Mouse (Mus musculus) limb, embryonic 14.5 days (tissue): ENCODE data around the gene Bcap31. TPM values are rescaled to one million over a fixed set of nuclear protein-coding genes. Genes with fewer than 3 reads are reported as not detected.

Experiments used
- ATAC-seq: fragments of 200-750 bp; cut with Nextera tagmentation; 2 replicates; pipeline ENCODE4 v1.8.0; 2017; ENCODE audit warnings: low read depth, moderate number of reproducible peaks, moderate TSS enrichment; ENCODE audit not compliant: low FRiP score
- DNase-seq: peaks from one replicate; pipeline ENCODE4 v3.0.0-alpha.2; 2015; ENCODE audit warnings: low spot score
- H3K27ac ChIP-seq: fragments of 300-500 bp; sonication (generic); replicated peaks from 2 replicates; pipeline ENCODE4 v1.5.1; 2014; ENCODE audit warnings: low read depth, mild to moderate bottlenecking, low read length, moderate library complexity, mixed read lengths
- H3K27me3 ChIP-seq: fragments of 300-500 bp; sonication (generic); 2 replicates; pipeline ENCODE4 v1.6.1; 2014; ENCODE audit warnings: low read length, mixed read lengths; ENCODE audit not compliant: control insufficient read depth, insufficient read depth
- H3K36me3 ChIP-seq: fragments of 300-500 bp; sonication (generic); 2 replicates; pipeline ENCODE4 v1.6.1; 2014; ENCODE audit warnings: mild to moderate bottlenecking, low read length, moderate library complexity, mixed read lengths; ENCODE audit not compliant: control insufficient read depth, insufficient read depth
- H3K4me1 ChIP-seq: fragments of 300-500 bp; sonication (generic); 2 replicates; pipeline ENCODE4 v1.6.1; 2014; ENCODE audit warnings: antibody characterized with exemption, low read length, mixed read lengths; ENCODE audit not compliant: control insufficient read depth, insufficient read depth
- H3K4me2 ChIP-seq: fragments of 300-500 bp; sonication (generic); replicated peaks from 2 replicates; pipeline ENCODE4 v1.6.1; 2014; ENCODE audit warnings: low read depth, mild to moderate bottlenecking, low read length, moderate library complexity; ENCODE audit not compliant: severe bottlenecking
- H3K4me3 ChIP-seq: fragments of 300-500 bp; sonication (generic); replicated peaks from 2 replicates; pipeline ENCODE4 v1.5.1; 2014; ENCODE audit warnings: low read length
- H3K9ac ChIP-seq: fragments of 300-500 bp; sonication (generic); 2 replicates; pipeline ENCODE4 v1.6.1; 2014; ENCODE audit warnings: mild to moderate bottlenecking, low read depth, low read length, moderate library complexity; ENCODE audit not compliant: severe bottlenecking
- H3K9me3 ChIP-seq: fragments of 300-500 bp; sonication (generic); 2 replicates; pipeline ENCODE4 v1.6.1; 2016; ENCODE audit warnings: low read length; ENCODE audit not compliant: control insufficient read depth
- POLR2A ChIP-seq: fragments of 200-500 bp; IDR thresholded peaks from 2 replicates; pipeline ENCODE4 v1.8.0; 2012; ENCODE audit warnings: inconsistent platforms, mild to moderate bottlenecking, moderate library complexity, borderline replicate concordance; ENCODE audit not compliant: insufficient read depth, insufficient read length; ENCODE audit errors: extremely low read depth
- WGBS: fragments of 180-500 bp; shearing (Covaris S2); extraction: QIAGEN DNeasy Blood & Tissue Kit; methylation state at CpG from one replicate; pipeline ENCODE4 v1.1.7; 2014; 5-methylcytosine and 5-hydroxymethylcytosine counted together
- polyA plus RNA-seq, 2 experiments: library from polyadenylated mRNA; depleted of rRNA in 1 of 2; stranded (reverse) in 1 of 2; unstranded in 1 of 2; fragments of >200 nt; fragmentation: Nextera tagmentation in 1 of 2; extraction: Ambion mirVana in 1 of 2; gene quantifications; 2 replicates each; pipeline versions ENCODE4 v1.2.1 to v1.2.3; 2012 to 2014

The Bcap31 gene
- polyA plus RNA-seq, 2 experiments: 97.4 to 239 TPM

DNA sequence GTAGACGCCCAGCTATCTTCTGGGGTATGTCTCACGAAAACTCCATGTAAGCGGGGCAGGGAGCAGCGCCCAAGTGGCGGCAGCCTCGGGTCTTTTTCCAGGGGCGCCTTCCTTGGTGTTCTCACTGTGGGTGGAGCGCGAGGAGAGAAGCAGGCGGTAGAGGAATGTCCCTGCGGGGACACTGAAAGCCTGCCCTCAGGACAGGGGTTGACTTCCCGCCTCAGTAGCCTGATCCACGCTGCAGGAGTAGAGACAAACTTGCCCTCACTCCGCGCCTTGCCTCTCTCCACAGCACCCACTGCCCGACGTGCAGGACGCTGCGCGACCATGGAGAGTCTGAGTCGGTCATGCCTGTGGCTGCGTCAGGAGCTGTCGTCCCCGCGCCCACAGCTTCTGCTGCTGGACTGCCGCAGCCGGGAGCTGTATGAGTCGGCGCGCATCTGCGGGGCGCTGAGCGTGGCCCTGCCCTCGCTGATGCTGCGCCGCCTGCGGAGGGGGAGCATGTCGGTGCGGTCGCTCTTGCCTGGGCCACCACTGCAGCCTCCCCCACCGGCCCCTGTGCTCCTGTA lies 76.0 kb downstream of the Bcap31 start:
- H3K9me3 ChIP-seq: no peaks in the 10 kb centered on the region
- no peaks in the 10 kb centered on the region for H3K4me1 ChIP-seq
- H3K9ac ChIP-seq: peak overlapping the region; percentile 52; the same call in 1 of the 2 replicates
- peaks cover 24% of the 10 kb centered on the region; the same call in 1 of the 2 replicates for H3K27me3 ChIP-seq
- no peak for TF ChIP-seq POLR2A
- WGBS: 15% methylated on average over 26 of the region's 41 CpGs
- H3K4me2 ChIP-seq: peak overlapping the region; percentile 60
- no peak overlapping the region for H3K27ac ChIP-seq
- no peaks in the 10 kb centered on the region for H3K36me3 ChIP-seq
- H3K4me3 ChIP-seq: peak overlapping the region; percentile 37
- ATAC-seq: no peak; the same call in 1 of the 2 replicates
- DNase-seq: no peak

DNA sequence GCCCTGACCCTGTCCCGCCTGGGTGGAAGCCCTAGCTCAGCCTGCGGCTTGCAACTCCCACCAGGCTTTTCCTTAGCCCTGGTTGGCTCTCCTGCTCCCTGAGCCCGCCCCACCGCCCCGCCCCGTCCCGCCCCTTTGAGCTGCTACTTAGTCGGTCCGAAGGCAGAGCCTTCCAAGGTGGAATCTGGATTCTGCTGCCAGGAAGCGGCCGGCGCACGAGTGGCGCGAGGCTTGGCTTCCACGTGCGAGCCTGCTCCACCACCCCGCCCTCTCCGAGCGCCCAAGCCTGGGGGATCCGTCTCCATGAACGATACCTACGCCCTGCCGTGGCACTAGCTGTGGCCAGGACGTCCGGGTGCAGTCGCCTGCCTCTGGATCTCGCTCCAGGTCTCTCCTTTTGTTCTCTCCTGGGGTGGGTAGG lies 76.7 kb downstream of the Bcap31 start, which contains the start of gene Dusp9:
Gene Dusp9 (plus strand): TSS at position 165 of the 421 bp plus-strand sequence.
- Histone ChIP-seq H3K4me1 (no peaks in the 10 kb centered on the region), H3K27ac (no peak within 1 kb of the TSS), H3K9me3 (no peaks in the 10 kb centered on the region), H3K4me2 (peak within 1 kb of the TSS; percentile 60), H3K4me3 (peak within 1 kb of the TSS; percentile 37), H3K36me3 (no peaks in the 10 kb centered on the region), H3K27me3 (peaks cover 24% of the 10 kb centered on the region; the same call in 1 of the 2 replicates), H3K9ac (peak within 1 kb of the TSS; percentile 52)
- 23% methylated on average over 17 of the region's 28 CpGs for WGBS
- DNase-seq (peak; percentile 67), ATAC-seq (peak; percentile 85)
- peak; percentile 68; the same call in 1 of the 2 replicates for TF ChIP-seq POLR2A

DNA sequence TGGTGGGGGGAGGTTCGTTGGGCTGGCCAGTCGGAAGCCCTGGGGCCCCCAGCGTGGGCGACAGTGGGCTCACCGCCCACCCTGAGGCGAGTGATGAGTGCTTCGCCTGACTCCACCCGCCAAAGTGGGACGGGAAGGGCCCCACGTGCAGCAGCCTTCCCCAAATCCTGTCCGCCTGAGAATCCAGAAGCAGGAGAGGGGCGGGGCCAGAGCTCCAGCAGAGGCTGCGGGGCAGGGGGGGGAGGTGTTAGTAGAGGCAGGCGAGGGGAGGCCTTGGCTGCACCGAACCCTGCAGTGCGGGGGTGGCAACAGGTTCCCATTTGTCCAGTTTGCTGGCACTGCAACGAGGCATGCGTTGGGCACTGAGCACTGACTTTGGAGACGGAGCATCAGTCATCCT lies 78.6 kb downstream of the Bcap31 start:
- peak overlapping the region; percentile 33 for H3K4me3 ChIP-seq
- H3K27ac ChIP-seq: no peak overlapping the region
- DNase-seq: no peak
- H3K4me1 ChIP-seq: no peaks in the 10 kb centered on the region
- no peak for TF ChIP-seq POLR2A
- no peaks in the 10 kb centered on the region for H3K36me3 ChIP-seq
- WGBS: 26% methylated on average over 19 of the region's 19 CpGs
- no peak overlapping the region for H3K9ac ChIP-seq
- H3K9me3 ChIP-seq: no peaks in the 10 kb centered on the region
- ATAC-seq: no peak
- peak overlapping the region; percentile 51 for H3K4me2 ChIP-seq
- H3K27me3 ChIP-seq: peaks cover 24% of the 10 kb centered on the region; the same call in 1 of the 2 replicates

Other genes starting within 250 kb of the Bcap31 start
- gene Bgn, start 232.6 kb downstream of the Bcap31 start, polyA plus RNA-seq (2012; rRNA removed): 399 and 527 TPM in 2 replicates
- gene Bgn, start 232.6 kb downstream of the Bcap31 start, polyA plus RNA-seq (2014; fragmentation: Nextera tagmentation; extraction: Ambion mirVana): 223 and 226 TPM in 2 replicates
- gene Atp2b3, start 213.1 kb downstream of the Bcap31 start, polyA plus RNA-seq (2012; rRNA removed): 0.77 and 0.79 TPM in 2 replicates
- 0.64 and 0.65 TPM in 2 replicates for gene Atp2b3, start 213.1 kb downstream of the Bcap31 start, polyA plus RNA-seq (2014; fragmentation: Nextera tagmentation; extraction: Ambion mirVana)
- gene Dusp9, start 76.8 kb downstream of the Bcap31 start, polyA plus RNA-seq (2012; rRNA removed): 10.9 and 13.9 TPM in 2 replicates
- gene Dusp9, start 76.8 kb downstream of the Bcap31 start, polyA plus RNA-seq (2014; fragmentation: Nextera tagmentation; extraction: Ambion mirVana): 2.4 and 5.0 TPM in 2 replicates
- gene Pnck, start 56.1 kb downstream of the Bcap31 start, polyA plus RNA-seq (2012; rRNA removed): 27.4 and 34.4 TPM in 2 replicates
- 20.9 and 22.7 TPM in 2 replicates for gene Pnck, start 56.1 kb downstream of the Bcap31 start, polyA plus RNA-seq (2014; fragmentation: Nextera tagmentation; extraction: Ambion mirVana)
- gene Slc6a8, start 43.0 kb downstream of the Bcap31 start, polyA plus RNA-seq (2012; rRNA removed): 71.9 and 98.9 TPM in 2 replicates
- 11.9 and 12.5 TPM in 2 replicates for gene Slc6a8, start 43.0 kb downstream of the Bcap31 start, polyA plus RNA-seq (2014; fragmentation: Nextera tagmentation; extraction: Ambion mirVana)
- gene Abcd1, start 422 bp upstream of the Bcap31 start, polyA plus RNA-seq (2012; rRNA removed): 20.2 and 25.3 TPM in 2 replicates
- 15.2 and 16.8 TPM in 2 replicates for gene Abcd1, start 422 bp upstream of the Bcap31 start, polyA plus RNA-seq (2014; fragmentation: Nextera tagmentation; extraction: Ambion mirVana)
- 1.9 and 2.7 TPM in 2 replicates for gene Plxnb3, start 40.9 kb upstream of the Bcap31 start, polyA plus RNA-seq (2012; rRNA removed)
- 0.62 and 0.82 TPM in 2 replicates for gene Plxnb3, start 40.9 kb upstream of the Bcap31 start, polyA plus RNA-seq (2014; fragmentation: Nextera tagmentation; extraction: Ambion mirVana)
- 46.4 and 48.0 TPM in 2 replicates for gene Srpk3, start 58.2 kb upstream of the Bcap31 start, polyA plus RNA-seq (2012; rRNA removed)
- 22.2 and 31.0 TPM in 2 replicates for gene Srpk3, start 58.2 kb upstream of the Bcap31 start, polyA plus RNA-seq (2014; fragmentation: Nextera tagmentation; extraction: Ambion mirVana)
- 366 and 388 TPM in 2 replicates for gene Idh3g, start 70.7 kb upstream of the Bcap31 start, polyA plus RNA-seq (2012; rRNA removed)
- 217 and 220 TPM in 2 replicates for gene Idh3g, start 70.7 kb upstream of the Bcap31 start, polyA plus RNA-seq (2014; fragmentation: Nextera tagmentation; extraction: Ambion mirVana)
- 284 and 305 TPM in 2 replicates for gene Ssr4, start 70.9 kb upstream of the Bcap31 start, polyA plus RNA-seq (2012; rRNA removed)
- 254 and 292 TPM in 2 replicates for gene Ssr4, start 70.9 kb upstream of the Bcap31 start, polyA plus RNA-seq (2014; fragmentation: Nextera tagmentation; extraction: Ambion mirVana)
- gene Pdzd4, start 108.8 kb upstream of the Bcap31 start, polyA plus RNA-seq (2012; rRNA removed): 20.9 and 22.0 TPM in 2 replicates
- 1.4 and 1.5 TPM in 2 replicates for gene Pdzd4, start 108.8 kb upstream of the Bcap31 start, polyA plus RNA-seq (2014; fragmentation: Nextera tagmentation; extraction: Ambion mirVana)
- 0.03 TPM in 1 of 2 replicates, not detected in the other for gene Avpr2, start 175.9 kb upstream of the Bcap31 start, polyA plus RNA-seq (2012; rRNA removed)
- gene Avpr2, start 175.9 kb upstream of the Bcap31 start, polyA plus RNA-seq (2014; fragmentation: Nextera tagmentation; extraction: Ambion mirVana): 0.10 TPM in 1 of 2 replicates, not detected in the other
- gene L1cam, start 179.9 kb upstream of the Bcap31 start, polyA plus RNA-seq (2012; rRNA removed): 7.8 and 8.6 TPM in 2 replicates
- 2.9 and 4.6 TPM in 2 replicates for gene L1cam, start 179.9 kb upstream of the Bcap31 start, polyA plus RNA-seq (2014; fragmentation: Nextera tagmentation; extraction: Ambion mirVana)
- 8.8 and 9.3 TPM in 2 replicates for gene Arhgap4, start 205.7 kb upstream of the Bcap31 start, polyA plus RNA-seq (2012; rRNA removed)
- gene Arhgap4, start 205.7 kb upstream of the Bcap31 start, polyA plus RNA-seq (2014; fragmentation: Nextera tagmentation; extraction: Ambion mirVana): 2.7 and 3.7 TPM in 2 replicates
- gene Naa10, start 205.8 kb upstream of the Bcap31 start, polyA plus RNA-seq (2012; rRNA removed): 114 and 128 TPM in 2 replicates
- gene Naa10, start 205.8 kb upstream of the Bcap31 start, polyA plus RNA-seq (2014; fragmentation: Nextera tagmentation; extraction: Ambion mirVana): 112 and 117 TPM in 2 replicates
- gene Renbp, start 214.7 kb upstream of the Bcap31 start, polyA plus RNA-seq (2012; rRNA removed): 29.6 and 33.7 TPM in 2 replicates
- gene Renbp, start 214.7 kb upstream of the Bcap31 start, polyA plus RNA-seq (2014; fragmentation: Nextera tagmentation; extraction: Ambion mirVana): 34.0 and 39.3 TPM in 2 replicates